Mouse (Mus musculus) cortical plate, adult 2 months (tissue): Measurements from ENCODE around the gene Bbip1.
"Not testable (repeated sequence)": the region's sequence is repeated elsewhere in the genome, so short reads cannot be mapped to it uniquely, and the experiment has no call there.

ENCODE experiments used
- CTCF ChIP-seq: fragments of 200-500 bp; IDR thresholded peaks from 2 replicates; pipeline ENCODE4 v1.5.1; 2011; ENCODE audit warnings: mild to moderate bottlenecking, control low read depth, low read length; ENCODE audit not compliant: insufficient read depth; ENCODE audit errors: extremely low read depth
- POLR2A ChIP-seq: fragments of 200-500 bp; IDR thresholded peaks from 2 replicates; pipeline ENCODE4 v1.6.1; 2011; ENCODE audit warnings: mild to moderate bottlenecking, low read length, control low read depth; ENCODE audit not compliant: insufficient read depth; ENCODE audit errors: extremely low read depth

DNA sequence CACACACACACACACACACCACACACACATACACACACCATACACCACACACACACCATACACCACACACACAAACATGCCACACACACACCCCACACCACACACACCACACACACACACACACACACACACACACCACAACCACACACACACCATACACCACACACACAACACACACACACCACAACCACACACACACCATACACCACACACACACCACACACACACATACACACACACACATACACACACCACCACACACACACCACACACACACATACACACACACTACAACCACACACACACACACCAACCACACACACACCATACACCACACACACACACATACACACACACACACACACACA is 37.7 kb downstream of the Bbip1 start:
- TF ChIP-seq POLR2A, CTCF: not testable (repeated sequence)
